Mouse (Mus musculus) testis, adult 2 months (tissue): ENCODE data around the gene Tbl1x. TPM values are rescaled to one million over a fixed set of nuclear protein-coding genes. Genes with fewer than 3 reads are reported as not detected.
A peak's percentile ranks its signal among the peaks of the same experiment; 100 is the strongest.

ENCODE experiments used
- H3K27ac ChIP-seq: fragments of 200-500 bp; 2 replicates; pipeline ENCODE4 v1.5.1; 2012; ENCODE audit warnings: low read depth, low read length; ENCODE audit not compliant: control insufficient read depth, insufficient read depth
- H3K27me3 ChIP-seq: fragments of 200-500 bp; 2 replicates; pipeline ENCODE4 v1.6.1; 2012; ENCODE audit warnings: mild to moderate bottlenecking, low read length, moderate library complexity; ENCODE audit not compliant: control insufficient read depth, insufficient read depth
- H3K36me3 ChIP-seq: fragments of 200-500 bp; 2 replicates; pipeline ENCODE4 v1.6.1; 2012; ENCODE audit warnings: mild to moderate bottlenecking, low read length; ENCODE audit not compliant: control insufficient read depth, insufficient read depth
- H3K4me1 ChIP-seq: fragments of 200-500 bp; 2 replicates; pipeline ENCODE4 v1.6.1; 2012; ENCODE audit warnings: low read length; ENCODE audit not compliant: control insufficient read depth, insufficient read depth
- H3K4me3 ChIP-seq: fragments of 200-500 bp; 2 replicates; pipeline ENCODE4 v1.5.1; 2012; ENCODE audit warnings: low read depth, mild to moderate bottlenecking, low read length, moderate library complexity, mixed read lengths; ENCODE audit not compliant: control insufficient read depth
- CTCF ChIP-seq: fragments of 200-500 bp; IDR thresholded peaks from 2 replicates; pipeline ENCODE4 v1.5.1; 2012; ENCODE audit warnings: low read depth, mild to moderate bottlenecking, inconsistent platforms, low read length, moderate library complexity; ENCODE audit not compliant: control insufficient read depth, insufficient read depth, insufficient replicate concordance
- POLR2A ChIP-seq: fragments of 200-500 bp; IDR thresholded peaks from 2 replicates; pipeline ENCODE4 v1.6.1; 2012; ENCODE audit warnings: low read depth, mild to moderate bottlenecking, inconsistent platforms, low read length, moderate library complexity; ENCODE audit not compliant: control insufficient read depth
- polyA plus RNA-seq: library from polyadenylated mRNA; depleted of rRNA; stranded (reverse); fragments of >200 nt; gene quantifications from 2 replicates; pipeline ENCODE4 v1.2.3, GENCODE M21; 2012

Tbl1x gene
- polyA plus RNA-seq, 1 experiment, result 5.1 TPM

DNA sequence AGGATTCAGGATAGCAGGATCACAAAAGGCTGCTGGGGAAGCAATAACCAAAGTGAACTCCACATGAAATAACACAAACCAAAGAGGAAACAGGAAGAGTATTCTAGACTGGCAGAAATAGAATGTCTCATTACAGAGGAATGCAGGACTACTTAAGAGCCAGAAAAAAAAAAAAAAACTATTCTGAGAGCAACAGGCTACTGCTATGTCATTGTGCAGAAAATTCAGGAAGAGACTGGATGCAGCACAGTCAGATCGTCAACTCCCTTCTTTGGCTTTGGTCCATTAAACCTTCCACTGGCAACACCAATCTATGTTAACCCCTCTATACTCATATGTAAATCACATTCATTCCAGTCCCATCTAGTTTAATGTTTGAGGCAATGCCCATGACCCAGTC lies 20.7 kb upstream of the Tbl1x start:
- no peak for TF ChIP-seq CTCF
- TF ChIP-seq POLR2A, result no peak
- H3K4me1 ChIP-seq, result no peaks in the 10 kb centered on the region
- H3K27me3 ChIP-seq, result no peaks in the 10 kb centered on the region
- no peak overlapping the region for H3K27ac ChIP-seq
- H3K4me3 ChIP-seq, result no peak overlapping the region
- H3K36me3 ChIP-seq, result no peaks in the 10 kb centered on the region

DNA sequence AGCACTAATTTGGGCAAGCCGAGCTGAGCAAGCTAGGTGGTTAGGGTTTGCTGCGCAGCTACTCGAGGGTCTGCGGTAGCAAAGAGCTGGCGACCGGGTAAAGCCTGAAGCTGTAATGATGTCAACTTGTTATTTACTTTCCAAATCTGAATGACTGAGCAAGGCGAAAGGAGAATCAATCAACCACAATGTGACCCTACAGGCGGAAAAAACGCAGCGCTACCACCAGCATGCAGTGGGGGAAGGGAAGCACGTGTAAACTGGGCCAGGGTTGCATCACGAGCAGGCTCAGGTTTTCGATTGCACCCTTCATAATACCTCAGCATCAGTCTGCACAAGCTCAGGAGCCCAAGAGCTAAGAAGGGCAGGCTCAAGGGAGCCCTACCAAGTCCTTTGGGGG lies 1.7 kb upstream of the Tbl1x start:
- no peaks in the 10 kb centered on the region for H3K27me3 ChIP-seq
- H3K36me3 ChIP-seq, result no peaks in the 10 kb centered on the region
- peaks cover 2% of the 10 kb centered on the region; the same call in 1 of the 2 replicates for H3K4me1 ChIP-seq

DNA sequence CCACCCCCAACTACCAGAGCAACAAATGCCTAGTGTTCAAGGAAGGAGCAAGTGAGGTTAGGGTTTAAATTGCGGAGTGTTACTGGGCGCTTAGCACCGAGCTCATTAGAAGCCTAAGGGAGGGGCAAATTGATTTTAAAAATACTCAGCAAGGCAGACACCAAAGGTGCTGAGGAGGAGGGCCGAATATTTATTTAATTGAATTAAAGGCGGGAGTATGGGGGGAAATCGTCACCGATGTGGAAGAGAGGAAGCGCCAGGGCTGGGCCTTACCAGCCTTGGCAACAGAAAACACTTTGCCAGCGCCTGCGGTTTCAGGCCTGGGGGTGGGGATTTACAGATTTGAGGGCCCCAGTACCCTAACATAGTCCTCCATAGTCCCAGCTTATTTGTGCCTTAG lies 1.0 kb upstream of the Tbl1x start:
- Histone ChIP-seq H3K4me1 (peaks cover 2% of the 10 kb centered on the region; the same call in 1 of the 2 replicates), H3K4me3 (peak overlapping the region; percentile 54), H3K27me3 (no peaks in the 10 kb centered on the region), H3K27ac (peak overlapping the region; percentile 81), H3K36me3 (no peaks in the 10 kb centered on the region)
- TF ChIP-seq POLR2A (no peak), CTCF (no peak)

More for the DNA sequence above, 1.7 kb upstream of the Tbl1x start:
- H3K4me3 ChIP-seq, result no peak overlapping the region
- H3K27ac ChIP-seq, result peak overlapping the region; percentile 44
- no peak for TF ChIP-seq CTCF
- no peak for TF ChIP-seq POLR2A

- H3K27ac ChIP-seq, result peak overlapping the region; percentile 85
- peak overlapping the region; percentile 86 for H3K4me3 ChIP-seq
- TF ChIP-seq CTCF (no peak), POLR2A (peak; percentile 36; the same call in 1 of the 2 replicates)
- H3K4me1 ChIP-seq, result peaks cover 2% of the 10 kb centered on the region; the same call in 1 of the 2 replicates
- H3K36me3 ChIP-seq, result no peaks in the 10 kb centered on the region
- H3K27me3 ChIP-seq, result no peaks in the 10 kb centered on the region
Measured at GRCm38 (mm10) chrX:77511301-77511993, 634 bp downstream of the Tbl1x start.

GRCm38 (mm10) chrX:77511994-77512485 lies 1.2 kb downstream of the Tbl1x start:
- Histone ChIP-seq H3K4me1 (peaks cover 2% of the 10 kb centered on the region; the same call in 1 of the 2 replicates), H3K27ac (peak overlapping the region; percentile 85), H3K4me3 (peak overlapping the region; percentile 86), H3K36me3 (no peaks in the 10 kb centered on the region), H3K27me3 (no peaks in the 10 kb centered on the region)
- TF ChIP-seq POLR2A (no peak), CTCF (no peak)

DNA sequence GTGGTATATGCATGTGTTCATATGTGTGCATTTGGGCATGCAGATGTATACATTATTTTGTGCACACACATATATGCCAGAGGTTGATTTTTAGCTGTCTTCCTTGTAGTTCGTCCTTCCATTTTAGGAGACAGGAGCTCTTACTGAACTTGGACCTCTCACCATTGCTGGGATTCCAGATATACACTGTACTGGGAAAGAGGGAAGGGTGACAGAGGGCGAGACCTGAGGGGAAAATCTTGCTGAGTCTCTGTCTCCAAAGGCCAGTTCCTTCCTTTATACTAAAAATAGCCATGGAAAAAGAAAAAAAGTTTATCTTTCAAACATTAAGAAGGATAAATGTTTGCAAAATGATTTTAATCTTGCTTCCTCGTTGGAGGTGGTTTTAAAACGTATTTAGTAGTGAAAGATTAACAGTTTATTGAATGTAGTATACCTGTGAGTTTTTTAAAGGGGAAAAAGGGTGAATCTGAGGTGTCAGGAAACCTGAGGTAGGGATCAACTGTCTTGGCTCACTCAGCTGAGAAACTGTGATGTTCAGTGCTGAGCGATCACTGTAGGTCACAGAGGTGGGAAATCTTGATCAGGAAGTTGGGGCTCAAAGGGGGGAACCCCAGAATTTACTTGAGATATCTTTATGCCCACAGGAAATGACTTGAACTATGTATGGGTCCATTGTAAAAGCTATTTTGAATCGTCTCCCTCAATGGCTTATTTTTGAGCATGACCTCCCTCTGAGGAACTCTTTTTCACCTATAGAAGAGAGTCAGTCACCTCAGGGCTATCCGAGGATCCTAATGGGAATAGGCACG lies 6.7 kb downstream of the Tbl1x start:
- Histone ChIP-seq H3K4me1 (no peaks in the 10 kb centered on the region), H3K27me3 (no peaks in the 10 kb centered on the region), H3K36me3 (no peaks in the 10 kb centered on the region), H3K27ac (no peak overlapping the region), H3K4me3 (no peak overlapping the region)
- TF ChIP-seq CTCF (no peak), POLR2A (no peak)

- Histone ChIP-seq H3K4me1 (no peaks in the 10 kb centered on the region), H3K4me3 (no peak overlapping the region), H3K27me3 (no peaks in the 10 kb centered on the region), H3K27ac (no peak overlapping the region), H3K36me3 (no peaks in the 10 kb centered on the region)
- no peak for TF ChIP-seq POLR2A
Measured at GRCm38 (mm10) chrX:77518929-77519328, 8.1 kb downstream of the Tbl1x start.
